In genomic region chr2:136679280-136680221, GRCm38 (mm10) we compare ENCODE assay signal across 8 mouse cellular contexts. TPM values are rescaled to one million over a fixed set of nuclear protein-coding genes. Genes with fewer than 3 reads are reported as not detected.
DNase-seq lines count a peak whose midpoint lies in the region; ATAC-seq and TF ChIP-seq lines count a peak whose summit lies in the region.

No protein-coding gene starts in this region.

- DNase-seq in MN1 (ENCODE audit: low spot score) = peak; percentile 87
- peak; percentile 91 for DNase-seq in cerebellum, adult 9-11 months
- peak; percentile 84 to 91 for DNase-seq in frontal cortex, adult 2 months (ENCODE audit: extremely low spot score in 1 of 2, low spot score in 1 of 2)
- peak; percentile 62 to 89 for DNase-seq in layer of hippocampus, adult 2 months (ENCODE audit: low spot score in 2 of 2)
- DNase-seq in lung, adult 18-20 months = peak; percentile 87 to 90
- peak; percentile 55 for DNase-seq in ovary, postnatal 14 days (ENCODE audit: low spot score)
- no peak for DNase-seq in T-cell, adult 2 months (ENCODE audit: low spot score)

- peak; percentile 74 to 83 for ATAC-seq in hematopoietic stem cell, adult 5-6 weeks (replicated peaks in 1 of 2; ENCODE audit: insufficient read depth in 1 of 2, low FRiP score in 2 of 2, low TSS enrichment in 1 of 2, low read depth in 1 of 2, poor library complexity in 2 of 2, severe bottlenecking in 2 of 2)

- peak overlapping the region; percentile 67 for H3K4me3 ChIP-seq in layer of hippocampus, adult 2 months

- TF ChIP-seq CTCF in layer of hippocampus, adult 2 months (conservative IDR thresholded peaks at IDR 0.05) = no peak

- peak overlapping the region; percentile 99 for H3K27ac ChIP-seq in layer of hippocampus, adult 2 months

RNA-seq across cellular contexts. Expression of gene Snap25, which starts 33.7 kb away (rescaled TPM):
- polyA plus RNA-seq in frontal cortex, adult 2 months (2012; rRNA removed) = 2,537 and 2,736 TPM in 2 replicates
- not detected in 2 replicates for total RNA-seq in hematopoietic stem cell, adult 5-6 weeks (2017)
- 1,000 to 10,000 TPM; 2,121 to 2,268 TPM for total RNA-seq in layer of hippocampus, adult 2 months (2021)

Comparison
In these comparisons a context has a peak if more than half of its experiments do, and no peak if none do; other contexts are left out.
1. RNA of gene Snap25, which starts 33.7 kb away (total RNA-seq): 2,121 to 2,268 TPM in layer of hippocampus, adult 2 months; not detected in hematopoietic stem cell, adult 5-6 weeks; every median in the first group is over 1,000 times any median in the second.